Mouse (Mus musculus): ENCODE results near the gene Mtr. TPM values are rescaled to one million over a fixed set of nuclear protein-coding genes. Genes with fewer than 3 reads are reported as not detected.

Mtr gene
- total RNA-seq (2021), result 10 to 100 TPM; 16.0 to 19.7 TPM
- long read RNA-seq, experiment 1, full-length matches to known transcripts, result 1 of 5 reads
- long read RNA-seq, experiment 1, partial matches to known transcripts, result 2 of 5 reads
- long read RNA-seq, experiment 1, other reads (novel, unspliced or antisense), result 2 of 5 reads
- long read RNA-seq, experiment 2, full-length matches to known transcripts, result 1 of 5 reads
- long read RNA-seq, experiment 2, partial matches to known transcripts, result 1 of 5 reads
- long read RNA-seq, experiment 2, other reads (novel, unspliced or antisense), result 3 of 5 reads

GRCm38 (mm10) chr13:12257391-12258380, at the start of gene Mtr:
Mtr (minus strand) TSS chr13:12258113.
- peak; percentile 94 to 96 for DNase-seq (ENCODE audit: low spot score in 2 of 2)

GRCm38 (mm10) chr13:12307286-12307685, 49.4 kb upstream of the Mtr start:
- DNase-seq (ENCODE audit: low spot score in 2 of 2), result no peak

GRCm38 (mm10) chr13:12305540-12305939, 47.6 kb upstream of the Mtr start:
- DNase-seq (ENCODE audit: low spot score in 2 of 2), result no peak

GRCm38 (mm10) chr13:12304991-12305390, 47.1 kb upstream of the Mtr start:
- DNase-seq (ENCODE audit: low spot score in 2 of 2), result no peak

GRCm38 (mm10) chr13:12297777-12298176, 39.9 kb upstream of the Mtr start:
- no peak for DNase-seq (ENCODE audit: low spot score in 2 of 2)

GRCm38 (mm10) chr13:12296701-12297100, 38.8 kb upstream of the Mtr start:
- DNase-seq (ENCODE audit: low spot score in 2 of 2), result peak; percentile 18 to 53

- no peak for DNase-seq (ENCODE audit: low spot score in 2 of 2)
Observed at GRCm38 (mm10) chr13:12293810-12294209, 35.9 kb upstream of the Mtr start.

GRCm38 (mm10) chr13:12290700-12291099, 32.8 kb upstream of the Mtr start:
- no peak for DNase-seq (ENCODE audit: low spot score in 2 of 2)

- DNase-seq (ENCODE audit: low spot score in 2 of 2), result no peak
Observed at GRCm38 (mm10) chr13:12284528-12284927, 26.6 kb upstream of the Mtr start.

- DNase-seq (ENCODE audit: low spot score in 2 of 2), result no peak
Observed at GRCm38 (mm10) chr13:12283826-12284225, 25.9 kb upstream of the Mtr start.

GRCm38 (mm10) chr13:12274721-12275120, 16.8 kb upstream of the Mtr start:
- DNase-seq (ENCODE audit: low spot score in 2 of 2), result no peak

- DNase-seq (ENCODE audit: low spot score in 2 of 2), result no peak
Observed at GRCm38 (mm10) chr13:12274220-12274619, 16.3 kb upstream of the Mtr start.

GRCm38 (mm10) chr13:12272953-12273352, 15.0 kb upstream of the Mtr start:
- peak; percentile 35 to 41 for DNase-seq (ENCODE audit: low spot score in 2 of 2)

GRCm38 (mm10) chr13:12267971-12268370, 10.1 kb upstream of the Mtr start:
- no peak for DNase-seq (ENCODE audit: low spot score in 2 of 2)

- DNase-seq (ENCODE audit: low spot score in 2 of 2), result no peak
Observed at GRCm38 (mm10) chr13:12267097-12267496, 9.2 kb upstream of the Mtr start.

- DNase-seq (ENCODE audit: low spot score in 2 of 2), result no peak
Observed at GRCm38 (mm10) chr13:12263996-12264395, 6.1 kb upstream of the Mtr start.

- no peak for DNase-seq (ENCODE audit: low spot score in 2 of 2)
Observed at GRCm38 (mm10) chr13:12261505-12261904, 3.6 kb upstream of the Mtr start.

- DNase-seq (ENCODE audit: low spot score in 2 of 2), result no peak
Observed at GRCm38 (mm10) chr13:12256871-12257390, 982 bp downstream of the Mtr start.

- no peak for DNase-seq (ENCODE audit: low spot score in 2 of 2)
Observed at GRCm38 (mm10) chr13:12255911-12256705, 1.8 kb downstream of the Mtr start.

GRCm38 (mm10) chr13:12250496-12250895, 7.4 kb downstream of the Mtr start:
- no peak for DNase-seq (ENCODE audit: low spot score in 2 of 2)
